Mouse (Mus musculus): ENCODE measurements around the gene Shank1. TPM values are rescaled to one million over a fixed set of nuclear protein-coding genes. Genes with fewer than 3 reads are reported as not detected.
"Not testable (repeated sequence)": the region's sequence is repeated elsewhere in the genome, so short reads cannot be mapped to it uniquely, and the experiment has no call there.

Gene Shank1
- polyA plus RNA-seq, 1 experiment from 2014 or later: 1.7 TPM

- WGBS: 48% methylated on average over 4 of the region's 4 CpGs
Measured at GRCm38 (mm10) chr7:44291418-44291817, 18.6 kb upstream of the Shank1 start.

GRCm38 (mm10) chr7:44297501-44297900 is 12.6 kb upstream of the Shank1 start:
- H3K9me3 ChIP-seq (replicated peaks; ENCODE audit: control insufficient read depth, low read length); H3K27me3 ChIP-seq (ENCODE audit: control insufficient read depth, insufficient read depth, low read length); H3K27ac ChIP-seq (ENCODE audit: low read length); ATAC-seq (ENCODE audit: insufficient read depth, low FRiP score); H3K4me3 ChIP-seq (replicated peaks; ENCODE audit: low read length); H3K4me1 ChIP-seq (ENCODE audit: control insufficient read depth, insufficient read depth, low read length); H3K9ac ChIP-seq (ENCODE audit: low read length); H3K36me3 ChIP-seq (ENCODE audit: control insufficient read depth, insufficient read depth, low read length); H3K4me2 ChIP-seq (ENCODE audit: low read depth, low read length): not testable (repeated sequence)
- 89% methylated on average over 2 of the region's 2 CpGs for WGBS

More at GRCm38 (mm10) chr7:44291418-44291817, 18.6 kb upstream of the Shank1 start:
- no peaks in the 10 kb centered on the region for H3K4me1 ChIP-seq (ENCODE audit: control insufficient read depth, insufficient read depth, low read length)
- H3K4me3 ChIP-seq (replicated peaks; ENCODE audit: low read length): no peak overlapping the region
- no peaks in the 10 kb centered on the region for H3K36me3 ChIP-seq (ENCODE audit: control insufficient read depth, insufficient read depth, low read length)
- H3K27ac ChIP-seq (ENCODE audit: low read length): no peak overlapping the region
- no peak overlapping the region for H3K9ac ChIP-seq (ENCODE audit: low read length)
- no peak for ATAC-seq (ENCODE audit: insufficient read depth, low FRiP score)
- H3K9me3 ChIP-seq (replicated peaks; ENCODE audit: control insufficient read depth, low read length): peaks cover 6% of the 10 kb centered on the region; the same call in 1 of the 2 replicates
- H3K4me2 ChIP-seq (ENCODE audit: low read depth, low read length): no peak overlapping the region
- no peaks in the 10 kb centered on the region; the same call in 1 of the 2 replicates for H3K27me3 ChIP-seq (ENCODE audit: control insufficient read depth, insufficient read depth, low read length)

- Histone ChIP-seq H3K27me3 (ENCODE audit: control insufficient read depth, insufficient read depth, low read length) (peaks cover 2% of the 10 kb centered on the region; the same call in 1 of the 2 replicates), H3K36me3 (ENCODE audit: control insufficient read depth, insufficient read depth, low read length) (no peaks in the 10 kb centered on the region), H3K4me3 (replicated peaks; ENCODE audit: low read length) (peak overlapping the region; percentile 74), H3K9ac (ENCODE audit: low read length) (peak overlapping the region; percentile 90), H3K4me2 (ENCODE audit: low read depth, low read length) (peak overlapping the region; percentile 90), H3K4me1 (ENCODE audit: control insufficient read depth, insufficient read depth, low read length) (peaks cover 16% of the 10 kb centered on the region), H3K27ac (ENCODE audit: low read length) (peak overlapping the region; percentile 90), H3K9me3 (replicated peaks; ENCODE audit: control insufficient read depth, low read length) (no peaks in the 10 kb centered on the region)
- no peak for ATAC-seq (ENCODE audit: insufficient read depth, low FRiP score)
- 81% methylated on average over 14 of the region's 14 CpGs for WGBS
Measured at GRCm38 (mm10) chr7:44303346-44304340, 6.4 kb upstream of the Shank1 start.

GRCm38 (mm10) chr7:44304463-44304774 is 5.6 kb upstream of the Shank1 start:
- H3K27me3 ChIP-seq (ENCODE audit: control insufficient read depth, insufficient read depth, low read length): peaks cover 2% of the 10 kb centered on the region; the same call in 1 of the 2 replicates
- H3K36me3 ChIP-seq (ENCODE audit: control insufficient read depth, insufficient read depth, low read length): no peaks in the 10 kb centered on the region
- peak overlapping the region; percentile 90 for H3K9ac ChIP-seq (ENCODE audit: low read length)
- peak; percentile 2; the same call in 1 of the 2 replicates for ATAC-seq (ENCODE audit: insufficient read depth, low FRiP score)
- peaks cover 16% of the 10 kb centered on the region for H3K4me1 ChIP-seq (ENCODE audit: control insufficient read depth, insufficient read depth, low read length)
- WGBS: under 1% methylated on average over 25 of the region's 25 CpGs
- H3K4me3 ChIP-seq (replicated peaks; ENCODE audit: low read length): peak overlapping the region; percentile 74
- H3K9me3 ChIP-seq (replicated peaks; ENCODE audit: control insufficient read depth, low read length): no peaks in the 10 kb centered on the region
- H3K4me2 ChIP-seq (ENCODE audit: low read depth, low read length): peak overlapping the region; percentile 90
- H3K27ac ChIP-seq (ENCODE audit: low read length): peak overlapping the region; percentile 90

- Histone ChIP-seq H3K9me3 (replicated peaks; ENCODE audit: control insufficient read depth, low read length) (no peaks in the 10 kb centered on the region), H3K4me3 (replicated peaks; ENCODE audit: low read length) (peak overlapping the region; percentile 74), H3K9ac (ENCODE audit: low read length) (peak overlapping the region; percentile 90), H3K4me2 (ENCODE audit: low read depth, low read length) (peak overlapping the region; percentile 90), H3K27ac (ENCODE audit: low read length) (peak overlapping the region; percentile 90), H3K4me1 (ENCODE audit: control insufficient read depth, insufficient read depth, low read length) (peaks cover 16% of the 10 kb centered on the region), H3K36me3 (ENCODE audit: control insufficient read depth, insufficient read depth, low read length) (no peaks in the 10 kb centered on the region), H3K27me3 (ENCODE audit: control insufficient read depth, insufficient read depth, low read length) (peaks cover 2% of the 10 kb centered on the region; the same call in 1 of the 2 replicates)
- ATAC-seq (ENCODE audit: insufficient read depth, low FRiP score): peak; percentile 96
- WGBS: under 1% methylated on average over 49 of the region's 49 CpGs
Measured at GRCm38 (mm10) chr7:44304775-44305641, 5.0 kb upstream of the Shank1 start.

- H3K4me2 ChIP-seq (ENCODE audit: low read depth, low read length): peak overlapping the region; percentile 90
- no peak for ATAC-seq (ENCODE audit: insufficient read depth, low FRiP score)
- peak overlapping the region; percentile 54 for H3K9ac ChIP-seq (ENCODE audit: low read length)
- H3K4me3 ChIP-seq (replicated peaks; ENCODE audit: low read length): peak overlapping the region; percentile 74
- peaks cover 2% of the 10 kb centered on the region; the same call in 1 of the 2 replicates for H3K27me3 ChIP-seq (ENCODE audit: control insufficient read depth, insufficient read depth, low read length)
- WGBS: 12% methylated on average over 16 of the region's 16 CpGs
- no peaks in the 10 kb centered on the region for H3K36me3 ChIP-seq (ENCODE audit: control insufficient read depth, insufficient read depth, low read length)
- peak overlapping the region; percentile 79 for H3K27ac ChIP-seq (ENCODE audit: low read length)
- no peaks in the 10 kb centered on the region for H3K9me3 ChIP-seq (replicated peaks; ENCODE audit: control insufficient read depth, low read length)
- peaks cover 19% of the 10 kb centered on the region for H3K4me1 ChIP-seq (ENCODE audit: control insufficient read depth, insufficient read depth, low read length)
Measured at GRCm38 (mm10) chr7:44305686-44306085, 4.4 kb upstream of the Shank1 start.

- peak within 1 kb of the TSS; percentile 54 for H3K9ac ChIP-seq (ENCODE audit: low read length)
- H3K36me3 ChIP-seq (ENCODE audit: control insufficient read depth, insufficient read depth, low read length): no peaks in the 10 kb centered on the region
Measured at GRCm38 (mm10) chr7:44306516-44307240, 3.4 kb upstream of the Shank1 start, which contains the start of gene Clec11a. TSS of gene Clec11a (minus strand) at chr7:44306902.

GRCm38 (mm10) chr7:44307261-44308020 is 2.6 kb upstream of the Shank1 start:
- Histone ChIP-seq H3K27ac (ENCODE audit: low read length) (peak overlapping the region; percentile 28), H3K4me3 (replicated peaks; ENCODE audit: low read length) (no peak overlapping the region), H3K4me2 (ENCODE audit: low read depth, low read length) (no peak overlapping the region), H3K9me3 (replicated peaks; ENCODE audit: control insufficient read depth, low read length) (no peaks in the 10 kb centered on the region), H3K36me3 (ENCODE audit: control insufficient read depth, insufficient read depth, low read length) (no peaks in the 10 kb centered on the region), H3K9ac (ENCODE audit: low read length) (peak overlapping the region; percentile 22; the same call in 1 of the 2 replicates), H3K27me3 (ENCODE audit: control insufficient read depth, insufficient read depth, low read length) (peaks cover 6% of the 10 kb centered on the region), H3K4me1 (ENCODE audit: control insufficient read depth, insufficient read depth, low read length) (peaks cover 27% of the 10 kb centered on the region)
- no peak for ATAC-seq (ENCODE audit: insufficient read depth, low FRiP score)
- WGBS: 31% methylated on average over 9 of the region's 9 CpGs

More at GRCm38 (mm10) chr7:44306516-44307240, 3.4 kb upstream of the Shank1 start, which contains the start of gene Clec11a:
- H3K4me3 ChIP-seq (replicated peaks; ENCODE audit: low read length): peak within 1 kb of the TSS; percentile 74
- 49% methylated on average over 6 of the region's 6 CpGs for WGBS
- H3K4me1 ChIP-seq (ENCODE audit: control insufficient read depth, insufficient read depth, low read length): peaks cover 27% of the 10 kb centered on the region
- peaks cover 6% of the 10 kb centered on the region for H3K27me3 ChIP-seq (ENCODE audit: control insufficient read depth, insufficient read depth, low read length)
- peak within 1 kb of the TSS; percentile 79 for H3K27ac ChIP-seq (ENCODE audit: low read length)
- no peaks in the 10 kb centered on the region for H3K9me3 ChIP-seq (replicated peaks; ENCODE audit: control insufficient read depth, low read length)
- H3K4me2 ChIP-seq (ENCODE audit: low read depth, low read length): peak within 1 kb of the TSS; percentile 90
- no peak for ATAC-seq (ENCODE audit: insufficient read depth, low FRiP score)

Measured in stomach, embryonic 16.5 days (tissue).